Mouse (Mus musculus) G1E (cell line): ENCODE results near the gene Slc9a9.

ENCODE experiments used
- CTCF ChIP-seq: IDR thresholded peaks from 2 replicates; pipeline ENCODE4 v1.5.1; 2012; ENCODE audit warnings: low read depth, low read length, inconsistent platforms, mixed read lengths
- GATA1 ChIP-seq: IDR thresholded peaks from 2 replicates; pipeline ENCODE4 v1.6.1; 2012; ENCODE audit warnings: borderline replicate concordance, low read length, inconsistent platforms, mixed read lengths

DNA sequence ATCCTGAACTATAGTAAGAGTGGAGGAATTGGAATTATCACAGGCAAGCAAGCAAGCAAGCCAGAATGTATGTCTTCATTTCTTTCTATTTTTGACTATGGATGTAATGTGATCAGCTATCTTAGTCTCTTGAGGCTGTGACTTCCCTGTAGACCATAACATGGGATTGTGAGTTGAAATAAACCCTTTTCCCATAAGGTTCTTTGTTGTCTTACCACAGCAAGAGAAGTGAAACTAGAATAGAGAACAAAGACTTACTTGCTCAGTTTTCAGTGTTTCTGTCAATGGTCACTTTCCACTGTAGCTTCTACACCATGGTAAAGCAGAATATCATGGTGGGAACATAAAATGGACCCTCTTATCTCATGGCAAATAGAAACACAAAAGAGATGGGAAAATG, 366.5 kb downstream of the Slc9a9 start:
- TF ChIP-seq CTCF (no peak), GATA1 (no peak)
